Mouse (Mus musculus) thymus, postnatal 36 days (tissue): ENCODE measurements around the gene B3gnt3.
"Not testable (repeated sequence)": the region's sequence is repeated elsewhere in the genome, so short reads cannot be mapped to it uniquely, and the experiment has no call there.

Experiments
- DNase-seq, 2 experiments: peaks; one replicate each; pipeline ENCODE4 v3.0.0; 2022; ENCODE audit warnings: mixed read lengths in 2 of 2

Gene B3gnt3

DNA sequence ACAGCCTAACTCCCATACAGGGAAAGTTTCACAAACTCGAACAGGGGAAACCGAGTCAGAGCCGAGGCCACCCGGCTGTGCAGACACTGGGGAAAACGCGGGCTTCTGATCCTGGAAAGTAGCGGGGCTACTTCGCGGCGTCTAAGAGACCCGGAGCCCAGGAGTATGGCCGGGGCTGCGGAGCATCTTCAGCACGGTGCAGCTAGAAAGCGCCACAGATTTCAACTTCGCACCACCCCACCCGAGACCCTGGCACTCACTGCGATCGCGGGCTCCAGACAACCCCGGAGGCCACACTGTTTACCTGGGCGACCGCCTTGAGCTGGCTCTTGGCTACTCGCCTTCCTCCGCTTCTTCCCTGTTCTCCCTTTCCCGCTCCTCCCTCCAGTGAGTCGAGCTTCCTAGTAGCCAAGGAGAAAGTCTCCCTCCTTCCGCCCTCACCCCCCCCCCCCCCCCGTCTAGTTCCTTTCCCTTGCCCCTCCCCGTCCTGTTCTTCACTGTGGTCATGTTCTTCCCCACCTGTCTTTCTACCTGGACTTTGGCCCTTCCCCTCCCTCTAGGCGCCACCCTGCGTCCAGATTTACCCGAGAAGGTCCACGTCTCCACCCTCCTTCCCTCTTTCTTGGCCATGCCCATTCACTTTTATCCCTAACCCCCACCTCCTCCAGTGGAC is at the start of gene B3gnt3:
B3gnt3 (minus strand) TSS at position 376 of the 673 bp plus-strand sequence.
- no peak for DNase-seq

DNA sequence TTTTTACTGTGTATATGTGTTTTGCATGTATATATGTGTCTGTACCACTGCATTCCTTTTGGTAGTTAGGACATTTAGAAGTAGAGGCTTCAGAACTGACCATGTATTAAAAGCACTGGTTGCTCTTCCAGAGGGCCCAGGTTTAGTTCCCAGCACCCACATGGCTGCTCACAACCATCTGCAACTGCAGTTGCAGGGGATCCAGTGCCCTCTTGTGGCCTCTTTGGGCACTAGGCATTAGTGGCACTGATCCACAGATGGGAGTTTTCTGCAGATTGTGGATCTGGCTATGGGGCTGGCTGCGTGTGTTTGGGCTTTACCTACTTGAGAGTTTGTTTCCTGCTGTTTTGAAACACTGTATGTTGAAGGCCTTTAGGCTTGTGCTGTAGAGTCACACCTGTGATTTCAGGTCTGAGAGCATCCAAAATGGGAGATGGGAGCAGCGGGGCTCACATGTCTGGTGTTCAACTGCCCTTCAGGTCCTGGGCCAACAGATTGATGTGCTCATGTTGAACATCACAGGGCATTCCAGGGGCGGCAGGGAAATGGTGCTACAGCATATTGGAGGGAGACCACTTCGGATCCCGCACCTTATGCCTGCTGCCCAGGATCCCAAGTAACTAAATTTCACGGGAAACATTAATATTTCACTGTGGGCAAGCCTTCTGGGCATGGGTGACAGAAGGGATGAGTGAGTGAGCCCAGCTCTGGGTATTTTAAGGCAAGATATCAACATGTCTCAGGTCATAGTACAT is 47.9 kb upstream of the B3gnt3 start:
- not testable (repeated sequence) for DNase-seq

DNA sequence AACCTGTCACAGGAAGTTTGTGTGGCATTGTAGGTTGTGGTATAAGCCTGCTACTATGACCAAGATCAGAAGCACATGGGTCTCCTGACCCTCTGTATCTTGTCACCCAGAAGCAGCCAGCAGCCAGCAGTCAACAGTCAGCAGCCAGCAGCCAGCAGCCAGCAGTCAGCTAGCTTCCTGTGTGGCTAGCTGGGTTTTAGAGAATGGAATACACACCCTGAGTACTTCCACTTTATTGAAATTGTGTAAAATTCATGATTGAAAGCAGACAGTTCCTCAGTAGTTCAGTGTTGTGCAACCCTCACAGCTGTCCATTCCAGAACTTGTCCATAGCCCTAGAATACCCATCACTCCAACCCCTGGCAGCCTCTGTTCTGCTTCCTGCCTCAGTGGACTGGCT is 45.5 kb upstream of the B3gnt3 start:
- not testable (repeated sequence) for DNase-seq

DNA sequence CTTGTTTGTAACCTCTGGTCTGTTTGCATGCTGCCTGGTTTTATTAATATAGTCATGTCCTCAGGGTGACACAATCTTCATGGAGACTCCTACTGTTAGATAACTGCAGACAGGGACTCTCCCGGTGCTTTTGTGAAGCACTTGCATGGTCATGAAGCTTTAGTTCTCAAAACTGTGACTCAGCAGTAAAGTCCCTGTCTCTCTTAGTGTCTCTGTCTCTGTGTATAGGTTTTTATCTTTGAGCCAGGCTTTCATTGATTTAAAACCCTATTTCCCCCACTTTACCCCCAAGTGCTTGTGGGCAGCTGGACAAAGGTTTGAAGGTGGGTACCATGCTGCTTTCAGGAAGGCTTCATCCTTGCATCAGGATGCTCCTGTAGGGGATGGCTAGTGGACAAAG is 43.7 kb upstream of the B3gnt3 start:
- DNase-seq: no peak

DNA sequence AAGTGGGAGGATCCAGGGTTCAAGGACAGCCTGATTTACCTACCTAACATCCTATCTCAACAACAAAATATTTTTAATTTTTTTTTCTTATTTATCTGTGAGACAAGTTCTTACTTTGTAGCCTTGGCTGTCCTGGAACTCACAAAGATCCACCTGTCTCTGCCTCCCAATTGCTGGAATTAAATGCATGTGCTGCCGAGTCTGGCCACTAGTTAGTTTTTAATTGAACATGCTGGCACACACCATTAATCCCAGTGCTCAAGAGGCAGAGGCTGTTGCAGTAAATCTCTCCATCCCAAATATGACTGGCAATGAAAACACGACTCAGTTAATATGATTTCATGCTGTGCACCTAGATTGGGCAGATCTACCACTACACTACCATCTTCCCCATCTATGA is 41.2 kb upstream of the B3gnt3 start:
- DNase-seq: no peak

DNA sequence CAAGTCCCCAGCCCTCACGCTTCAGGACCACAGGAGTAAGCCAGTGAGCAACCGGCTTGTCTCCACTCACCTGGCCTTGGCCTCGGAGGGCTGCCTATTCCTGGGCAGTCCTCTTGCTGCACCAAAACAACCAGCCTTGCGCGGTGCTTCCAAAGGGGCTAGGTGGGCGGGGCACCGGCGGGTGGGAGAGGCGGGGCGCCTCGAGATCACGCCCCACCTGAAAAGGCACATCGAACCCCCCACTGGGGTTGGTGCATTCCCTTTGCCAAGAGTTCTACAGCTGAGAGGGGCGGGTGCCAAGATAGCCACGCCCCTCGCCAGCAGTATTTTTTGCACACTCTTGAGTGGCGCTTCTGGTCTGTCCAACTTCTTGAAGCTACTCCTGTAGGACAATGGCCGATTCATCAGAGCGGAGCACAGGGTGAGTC is 40.1 kb upstream of the B3gnt3 start:
- no peak for DNase-seq

DNA sequence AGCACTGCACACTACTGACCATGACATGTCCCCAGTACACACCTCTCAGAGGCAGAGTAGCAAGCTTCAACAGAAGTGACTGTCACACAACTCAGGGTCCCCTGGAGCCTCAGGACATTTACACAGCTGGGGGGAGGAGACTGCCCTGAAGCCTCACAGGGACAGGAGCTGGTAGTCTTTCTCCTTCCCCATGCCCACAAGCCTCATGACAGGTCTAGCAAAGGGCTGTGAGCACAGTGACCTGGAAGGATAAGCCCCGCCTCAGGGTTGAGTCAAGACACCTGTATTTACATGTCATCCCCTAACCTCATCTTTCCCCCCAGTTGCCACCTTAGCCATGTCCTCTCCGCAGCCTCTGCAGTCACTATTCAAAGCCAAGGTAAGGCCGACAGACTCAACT is 39.6 kb upstream of the B3gnt3 start:
- no peak for DNase-seq

DNA sequence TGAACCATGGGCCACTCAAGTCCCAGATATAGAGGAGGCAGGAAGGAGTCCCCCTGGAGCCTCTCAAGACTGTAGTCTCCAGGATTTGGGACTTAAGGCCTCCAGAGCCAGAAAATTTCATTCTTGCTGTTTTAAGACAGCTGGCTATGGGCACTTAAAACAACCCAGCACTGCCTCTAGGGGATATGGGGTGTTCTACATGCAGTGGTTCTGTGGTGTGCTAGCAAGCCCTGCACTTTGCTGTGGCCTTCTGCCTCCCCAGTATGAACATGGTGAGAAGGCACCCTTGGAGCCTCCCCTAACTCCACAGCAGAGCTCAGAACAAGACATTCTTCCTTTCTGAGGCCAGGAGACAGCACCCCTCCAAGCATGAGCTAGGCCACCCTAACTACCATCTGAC is 36.7 kb upstream of the B3gnt3 start:
- not testable (repeated sequence) for DNase-seq

DNA sequence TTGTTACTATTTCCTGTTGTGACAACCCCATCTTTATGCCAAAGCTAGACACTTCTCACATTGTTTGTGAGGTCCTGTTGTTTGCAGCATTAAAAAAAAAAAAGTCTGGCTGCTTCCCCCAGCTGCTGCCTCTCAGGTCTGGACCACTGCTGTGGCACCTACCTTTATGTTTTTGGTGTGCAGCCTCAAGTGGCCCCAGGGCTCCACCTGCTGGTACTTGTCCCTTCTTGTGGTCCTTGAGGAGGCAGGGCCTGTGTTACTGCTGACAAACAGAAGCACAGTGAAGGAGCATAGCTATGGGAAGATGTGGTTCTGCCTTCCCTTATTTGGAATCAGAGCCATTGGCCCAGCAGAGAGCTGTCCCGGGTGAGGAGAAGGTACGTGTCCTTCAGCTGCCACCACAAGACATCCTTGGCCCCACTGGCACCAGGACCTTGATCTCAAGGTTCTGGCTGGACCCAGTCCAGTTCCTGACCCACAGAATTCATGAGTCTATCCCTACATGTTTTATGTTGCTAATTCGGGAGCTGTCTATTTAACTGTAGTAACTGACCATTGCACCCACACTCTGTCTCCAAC is 30.2 kb upstream of the B3gnt3 start:
- DNase-seq: peak; percentile 82 to 84

DNA sequence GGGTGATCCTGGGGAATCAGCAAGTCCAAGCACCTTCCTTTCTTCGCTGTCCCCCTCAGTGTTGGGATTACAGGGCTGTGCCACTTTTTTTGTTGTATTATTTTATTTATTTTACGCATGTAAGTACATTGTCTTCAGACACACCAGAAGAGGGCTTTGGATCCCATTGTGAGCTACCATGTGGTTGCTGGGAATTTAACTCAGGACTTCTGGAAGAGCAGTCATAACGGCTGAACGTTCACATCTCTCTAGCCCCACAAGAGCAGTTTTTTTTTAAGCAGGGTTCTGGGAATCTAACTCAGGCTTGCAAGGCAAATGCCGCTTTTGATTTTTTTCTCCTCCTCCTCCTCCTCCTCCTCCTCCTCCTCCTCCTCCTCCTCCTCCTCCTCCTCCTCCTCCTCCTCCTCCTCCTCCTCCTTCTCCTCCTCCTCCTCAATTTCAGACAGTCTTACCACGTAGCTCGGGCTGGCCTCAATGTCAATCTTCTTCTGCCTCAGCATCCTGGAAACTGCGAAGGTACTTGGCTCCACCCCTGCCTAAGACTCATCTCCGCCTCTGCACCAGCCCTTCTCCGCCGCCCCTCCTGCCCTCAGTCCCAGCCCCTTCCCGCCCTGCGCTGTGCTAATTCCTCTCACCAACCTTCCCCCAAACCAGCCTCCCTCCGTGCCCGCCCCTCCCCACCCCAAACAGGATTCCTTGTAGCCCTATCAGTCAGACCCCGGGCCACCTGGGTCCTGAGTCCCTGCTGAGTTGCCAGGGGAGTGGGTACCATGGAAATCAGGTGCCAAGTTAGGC is 27.4 kb upstream of the B3gnt3 start:
- DNase-seq: peak; percentile 60 to 76

DNA sequence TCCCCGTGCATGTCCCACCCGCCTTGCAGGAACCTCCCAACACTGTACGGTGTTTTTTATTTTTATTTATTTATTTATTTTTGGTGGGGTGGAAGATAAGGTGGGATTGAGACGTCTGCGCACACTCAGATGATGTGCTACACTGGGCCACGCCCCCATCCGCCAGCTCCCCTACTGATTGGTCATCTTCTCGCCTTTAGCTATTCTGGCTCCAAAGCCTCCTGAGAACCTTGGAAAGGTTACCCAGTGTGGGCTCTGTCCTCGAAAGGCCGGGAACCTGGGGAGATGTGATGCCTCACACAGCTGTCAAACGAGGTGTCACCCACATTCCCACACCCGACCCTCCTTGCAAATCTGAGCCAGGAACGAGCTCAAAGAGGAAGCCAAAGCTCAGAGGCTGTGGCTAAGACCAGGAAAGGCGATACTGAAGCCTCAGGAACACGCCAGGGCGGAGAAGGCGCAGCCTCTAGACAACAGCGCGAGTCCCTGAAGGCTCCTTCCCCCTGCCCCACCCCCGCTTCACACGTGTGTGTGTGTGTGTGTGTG is 26.7 kb upstream of the B3gnt3 start:
- peak in 1 of 2 experiments; percentile 38 for DNase-seq

DNA sequence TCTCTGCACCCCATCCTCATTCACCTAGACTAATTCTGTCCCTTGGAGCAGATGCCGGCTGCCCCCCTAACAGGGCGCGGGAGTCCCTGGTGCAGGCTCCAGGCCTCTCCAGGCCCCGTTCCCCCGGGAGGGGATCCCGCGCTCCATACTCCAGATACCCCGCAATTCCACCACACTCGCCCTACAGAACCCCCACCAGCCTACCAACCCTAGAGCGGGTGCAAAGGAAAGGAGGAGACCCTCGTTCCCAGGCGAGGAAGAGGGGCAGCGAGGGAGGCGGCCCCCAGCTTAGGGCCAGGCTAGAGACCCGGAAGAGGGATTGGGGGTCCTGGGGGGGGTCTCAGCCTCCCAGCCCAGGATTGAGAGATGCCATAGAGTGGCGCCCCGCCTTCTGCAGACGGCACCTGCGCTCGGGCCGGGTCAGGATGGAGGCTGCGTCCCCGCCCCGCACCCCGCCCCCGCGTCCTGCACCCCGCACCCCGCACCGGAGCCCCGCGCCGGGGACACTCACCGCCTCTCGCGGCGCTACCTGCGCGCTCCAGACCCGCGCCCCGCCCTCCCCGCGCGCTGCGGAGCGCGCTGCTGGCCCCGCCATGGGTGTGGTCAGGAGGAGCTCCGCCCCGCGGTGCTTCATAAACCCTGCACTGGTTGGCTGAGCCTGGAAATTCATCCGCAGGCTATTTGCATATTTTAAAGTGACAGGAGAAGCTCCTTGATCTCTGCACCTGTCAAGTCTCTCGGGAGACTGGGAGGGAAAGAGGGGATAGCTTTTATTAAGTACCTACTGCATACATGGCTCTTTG is 23.7 kb upstream of the B3gnt3 start, which contains the start of gene Fcho1:
Fcho1 (minus strand) TSS at position 595 of the 803 bp plus-strand sequence.
- peak; percentile 91 to 94 for DNase-seq

DNA sequence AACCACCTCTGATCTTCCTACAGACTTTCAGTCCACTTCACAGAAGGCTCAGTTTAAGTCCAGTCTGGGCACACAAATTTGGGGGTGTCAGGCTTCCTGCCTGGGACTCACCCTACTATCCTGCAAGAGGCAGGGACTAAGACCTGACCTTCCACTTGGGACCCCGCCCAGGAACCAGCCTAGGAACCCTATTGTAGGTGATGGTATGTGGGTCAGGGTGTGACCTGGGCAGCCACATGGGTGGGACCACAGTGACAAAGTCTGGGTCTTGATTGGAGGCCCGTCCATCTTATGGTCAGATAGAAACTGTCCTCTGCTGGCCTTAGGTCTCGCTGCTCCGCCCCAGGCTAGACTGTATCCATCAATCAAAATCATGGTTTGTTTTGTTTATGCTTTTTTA is 22.8 kb upstream of the B3gnt3 start:
- no peak for DNase-seq

DNA sequence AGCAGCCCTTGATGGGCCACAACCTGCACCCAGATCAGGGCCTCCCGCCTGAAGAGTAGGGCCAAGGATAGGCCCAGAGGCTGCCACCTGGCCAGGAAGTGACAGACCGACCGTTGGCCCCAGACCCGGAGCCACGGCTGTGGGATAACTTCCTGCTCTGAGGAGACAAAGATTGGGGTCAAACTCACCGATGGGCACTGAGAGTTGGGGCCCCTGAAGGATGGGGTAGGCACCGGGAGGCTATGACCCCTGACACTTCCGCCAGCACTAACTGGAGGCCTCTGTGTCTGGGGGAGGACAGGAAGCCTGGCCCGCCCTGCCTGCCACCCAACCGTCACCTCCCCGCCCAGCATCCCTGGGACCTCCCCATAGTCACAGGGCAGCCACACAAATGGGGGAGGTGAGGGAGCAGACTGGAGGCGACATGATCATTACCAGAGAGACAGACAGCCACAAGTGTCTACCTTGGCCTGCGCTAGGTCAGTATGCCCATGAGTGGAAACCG is 21.5 kb upstream of the B3gnt3 start:
- DNase-seq: peak; percentile 84 to 91

DNA sequence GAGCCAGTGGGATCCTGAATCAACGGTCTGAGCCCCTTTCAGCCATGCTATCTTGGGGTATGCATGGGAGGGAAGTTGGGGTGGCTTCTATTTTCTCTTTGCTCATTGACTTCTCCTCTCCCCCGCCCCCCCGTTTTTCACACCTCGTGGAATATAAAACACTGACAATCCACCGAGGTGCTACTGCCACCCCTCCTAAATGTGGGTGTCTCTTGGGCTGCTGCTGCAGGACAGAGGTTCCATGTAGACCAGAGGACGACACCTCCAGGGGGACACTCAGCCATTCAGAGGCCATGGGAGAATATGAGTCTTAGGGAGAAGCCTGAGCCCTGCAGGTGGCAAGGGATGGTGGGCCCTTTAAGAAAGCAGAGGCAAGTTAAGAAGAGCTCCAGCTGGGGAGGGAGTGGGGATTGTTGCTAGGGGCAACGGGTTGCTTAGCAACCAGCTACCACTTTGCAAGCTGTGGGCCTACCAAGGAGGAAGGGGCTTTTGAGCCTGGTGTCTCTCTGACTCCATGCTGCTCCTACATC is 18.4 kb upstream of the B3gnt3 start:
- DNase-seq: peak; percentile 63 to 75

DNA sequence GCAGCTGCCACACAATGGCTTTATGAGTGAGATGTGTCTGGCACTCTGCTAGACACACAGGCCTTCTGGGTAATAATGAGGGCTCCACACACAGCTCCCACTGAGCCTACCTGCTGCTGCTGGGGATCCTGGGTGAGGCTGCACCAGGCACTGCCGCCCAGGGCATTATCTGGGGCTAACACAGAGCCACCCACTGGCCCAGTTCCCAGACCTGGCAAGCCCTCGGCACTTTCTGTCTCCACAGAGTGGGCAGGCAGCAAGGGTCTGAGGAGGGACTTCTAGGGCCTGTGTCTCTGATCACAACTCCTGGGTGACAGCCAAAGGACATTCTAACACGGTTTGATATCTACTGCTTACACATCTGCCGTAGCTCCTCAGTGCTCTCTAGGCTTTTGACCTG is 17.6 kb upstream of the B3gnt3 start:
- DNase-seq: no peak

DNA sequence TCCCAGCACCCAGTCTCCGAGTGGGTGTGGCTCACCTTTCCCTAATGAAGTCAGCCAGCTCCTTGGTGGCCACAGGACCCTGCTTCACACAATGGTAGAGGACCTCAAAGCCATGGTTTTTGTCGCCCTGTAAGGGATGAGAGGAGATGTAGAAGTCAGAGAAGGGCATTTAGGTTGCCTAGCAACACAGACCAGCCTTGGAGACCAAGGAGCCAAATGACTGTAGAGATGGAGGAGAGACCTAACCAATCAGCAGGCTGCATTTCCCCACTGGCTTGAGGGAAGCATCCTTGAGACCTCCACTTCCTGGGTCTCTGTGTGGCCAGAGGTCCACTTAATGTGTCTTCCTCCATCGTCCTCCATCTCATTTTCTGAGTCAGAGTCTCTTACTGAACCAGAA is 16.7 kb upstream of the B3gnt3 start:
- no peak for DNase-seq

DNA sequence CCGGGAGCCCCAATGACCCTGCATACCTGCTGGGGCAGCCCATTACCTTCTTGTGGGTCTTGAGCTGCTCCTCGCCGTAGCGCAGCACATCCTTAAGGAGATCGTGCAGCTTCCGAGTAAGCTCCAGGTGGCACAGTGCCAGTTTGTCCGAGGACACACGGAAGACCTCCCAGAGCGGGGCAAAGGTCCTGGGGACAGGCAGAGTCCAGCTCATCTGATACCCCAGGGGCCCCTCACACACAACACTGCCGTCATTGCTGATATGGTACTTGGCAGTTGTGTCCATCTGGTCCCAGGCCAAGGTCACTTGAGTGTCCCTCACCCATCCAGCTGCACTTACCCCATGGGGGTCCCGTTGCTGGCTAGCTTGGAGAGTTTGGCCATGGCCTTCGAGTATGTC is 15.5 kb upstream of the B3gnt3 start:
- DNase-seq: no peak

DNA sequence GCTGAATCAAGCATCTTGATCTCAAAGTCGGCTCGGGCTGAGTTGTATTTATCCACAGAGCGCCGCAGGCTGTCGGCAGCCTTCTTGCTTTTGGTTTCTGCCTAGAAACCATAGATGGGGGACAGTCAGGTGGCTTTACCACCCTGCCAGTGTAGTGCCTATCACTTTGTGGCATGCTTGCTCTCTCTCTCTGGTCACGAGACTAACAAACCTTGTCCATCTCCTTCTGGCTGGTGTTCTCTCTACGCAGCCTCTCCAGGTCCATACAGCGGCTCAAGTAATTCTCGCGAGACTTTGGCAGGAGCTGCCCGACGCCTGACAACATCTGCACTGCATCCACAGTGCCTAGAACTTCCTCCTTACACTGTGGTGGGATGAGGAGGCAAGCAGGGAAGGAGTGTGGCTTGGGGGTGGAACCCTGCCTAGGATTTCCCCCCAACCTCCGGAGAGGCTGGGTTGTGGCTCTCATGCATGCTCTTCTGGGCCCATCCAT is 15.0 kb upstream of the B3gnt3 start:
- DNase-seq: no peak

DNA sequence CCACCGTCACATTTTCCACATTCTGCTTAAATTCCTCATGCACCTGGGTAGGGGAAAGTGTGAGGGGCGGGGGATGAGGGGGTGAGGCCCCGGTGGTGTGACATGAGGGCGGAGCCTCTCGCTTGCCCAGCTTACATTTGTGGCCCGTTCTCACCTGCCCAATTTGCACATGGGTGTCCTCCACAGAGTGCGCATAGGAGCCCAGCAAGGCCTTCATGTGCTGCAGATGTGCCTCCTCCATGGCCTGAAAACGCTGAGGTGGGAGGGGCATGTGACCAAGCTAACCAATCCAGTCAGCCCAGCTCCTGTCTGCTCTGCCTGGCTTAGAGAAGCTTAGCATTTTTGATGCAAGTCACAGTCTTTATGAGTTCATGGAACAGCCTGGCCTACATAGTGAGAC is 13.9 kb upstream of the B3gnt3 start:
- no peak for DNase-seq

DNA sequence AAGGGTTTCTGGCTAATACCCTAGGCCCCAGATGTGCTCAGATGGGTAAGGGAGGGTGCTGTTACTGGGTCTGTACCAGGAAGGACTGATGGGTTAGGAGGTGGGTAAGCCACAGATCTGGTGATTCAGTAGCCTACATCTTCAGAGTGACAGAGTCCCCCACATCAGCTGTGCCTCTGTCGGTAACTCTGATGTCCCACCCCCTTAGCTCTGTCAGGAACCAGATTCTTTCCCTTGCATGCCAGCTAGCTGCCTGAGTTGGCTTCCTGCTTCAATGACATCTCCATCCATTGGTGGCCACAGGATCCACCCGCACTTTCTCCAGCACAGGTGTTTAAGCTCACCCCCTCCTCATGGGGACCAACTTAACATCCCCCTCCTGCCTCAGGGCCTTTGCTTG is 10.0 kb upstream of the B3gnt3 start:
- DNase-seq: no peak
